ENCODE assay signal across 17 mouse cellular contexts in genomic region chr4:82164058-82164457, GRCm38 (mm10).
DNase-seq lines count a peak whose midpoint lies in the region; ATAC-seq and TF ChIP-seq lines count a peak whose summit lies in the region.
"Had no signal": no experiment of that assay in that cellular context is flagged by ENCODE, and none has a peak within 500 bp of the region (broad histone marks: within the 10 kb centered on the region; RNA-seq: fewer than 3 reads in every experiment).

No protein-coding gene starts in this region.

- 44% methylated on average over 1 of the region's 1 CpGs for WGBS in lung, postnatal 0 days
- 35% methylated on average over 1 of the region's 1 CpGs for WGBS in heart, embryonic 11.5 days (ENCODE audit: insufficient replicate concordance)

- H3K36me3 ChIP-seq in lung, postnatal 0 days (ENCODE audit: insufficient read depth, low read length): no peaks in the 10 kb centered on the region
- no peaks in the 10 kb centered on the region for H3K36me3 ChIP-seq in heart, embryonic 11.5 days (ENCODE audit: control insufficient read depth, insufficient read depth, low read length)
- H3K36me3 ChIP-seq: hindbrain, embryonic 10.5 days; liver, embryonic 13.5 days; neural tube, embryonic 15.5 days had no signal

- peak; percentile 48 for ATAC-seq in lung, postnatal 0 days
- ATAC-seq in heart, embryonic 11.5 days (replicated peaks; ENCODE audit: insufficient number of reproducible peaks, low FRiP score, low TSS enrichment): no peak
- ATAC-seq: inflammation-experienced regulatory T-cells, adult 6 months had no signal

- TF ChIP-seq EP300 in lung, postnatal 0 days (IDR thresholded peaks at IDR 0.05): no peak

- no peak overlapping the region for H3K4me3 ChIP-seq in gastrocnemius, adult 2 months
- no peak overlapping the region for H3K4me3 ChIP-seq in lung, postnatal 0 days (ENCODE audit: low read depth, low read length)
- no peak overlapping the region for H3K4me3 ChIP-seq in heart, embryonic 11.5 days (ENCODE audit: low read depth, low read length)
- H3K4me3 ChIP-seq: hindbrain, embryonic 10.5 days; liver, embryonic 13.5 days; megakaryocyte, embryonic 14.5 days; neural tube, embryonic 15.5 days had no signal

- H3K4me1 ChIP-seq in lung, postnatal 0 days (ENCODE audit: insufficient read depth, low read depth, low read length): peaks cover 3% of the 10 kb centered on the region; the same call in 1 of the 2 replicates
- peaks cover 13% of the 10 kb centered on the region for H3K4me1 ChIP-seq in heart, embryonic 11.5 days (ENCODE audit: control insufficient read depth, insufficient read depth, low read length)
- H3K4me1 ChIP-seq: liver, embryonic 13.5 days; neural tube, embryonic 15.5 days had no signal

- no peak overlapping the region for H3K4me2 ChIP-seq in lung, postnatal 0 days (replicated peaks; ENCODE audit: low read depth, low read length)
- no peak overlapping the region for H3K4me2 ChIP-seq in heart, embryonic 11.5 days
- H3K4me2 ChIP-seq: liver, embryonic 13.5 days; neural tube, embryonic 15.5 days had no signal

- H3K27me3 ChIP-seq in lung, postnatal 0 days (replicated peaks; ENCODE audit: insufficient read depth, low read length): no peaks in the 10 kb centered on the region
- no peaks in the 10 kb centered on the region for H3K27me3 ChIP-seq in heart, embryonic 11.5 days (ENCODE audit: control insufficient read depth, insufficient read depth, low read length)
- H3K27me3 ChIP-seq: liver, embryonic 13.5 days; megakaryocyte, embryonic 14.5 days; neural tube, embryonic 15.5 days had no signal

- H3K9ac ChIP-seq in lung, postnatal 0 days (replicated peaks; ENCODE audit: low read depth): no peak overlapping the region
- no peak overlapping the region for H3K9ac ChIP-seq in heart, embryonic 11.5 days (ENCODE audit: low read depth, low read length)
- H3K9ac ChIP-seq: liver, embryonic 13.5 days; neural tube, embryonic 15.5 days had no signal

- TF ChIP-seq CTCF in gastrocnemius, adult 2 months (IDR thresholded peaks at IDR 0.05): no peak
- TF ChIP-seq CTCF in lung, postnatal 0 days (IDR thresholded peaks at IDR 0.05): no peak

- DNase-seq in gastrocnemius, adult 2 months: peak; percentile 53
- no peak for DNase-seq in gastrocnemius, postnatal 36 days
- no peak for DNase-seq in lung, postnatal 0 days (ENCODE audit: low spot score)
- DNase-seq in lung, postnatal 25 days (ENCODE audit: low spot score): no peak
- DNase-seq in lung, postnatal 14 days: peak; percentile 3
- DNase-seq in adrenal gland, postnatal 4 days (ENCODE audit: low spot score in 2 of 2): no peak
- no peak for DNase-seq in urinary bladder, postnatal 4 days (ENCODE audit: low spot score in 2 of 2)
- DNase-seq: cerebellum, adult 9-10 months; embryo, embryonic 11 days; liver, embryonic 13.5 days; thymus, adult 18-20 months had no signal

- H3K27ac ChIP-seq in gastrocnemius, adult 2 months: 0 out of 2 replicates have a peak overlapping the region, but pooled peaks have one; percentile 12
- H3K27ac ChIP-seq in lung, postnatal 0 days (ENCODE audit: low read length): no peak overlapping the region
- H3K27ac ChIP-seq in heart, embryonic 11.5 days (ENCODE audit: low read depth, low read length): peak overlapping the region; percentile 7; the same call in 1 of the 2 replicates
- H3K27ac ChIP-seq: hindbrain, embryonic 10.5 days; kidney, postnatal 0 days; liver, embryonic 13.5 days; neural tube, embryonic 15.5 days had no signal

- H3K9me3 ChIP-seq in lung, postnatal 0 days (ENCODE audit: low read length): no peaks in the 10 kb centered on the region
- no peaks in the 10 kb centered on the region for H3K9me3 ChIP-seq in heart, embryonic 11.5 days (replicated peaks; ENCODE audit: control insufficient read depth, low read length)
- H3K9me3 ChIP-seq: hindbrain, embryonic 10.5 days; liver, embryonic 13.5 days; megakaryocyte, embryonic 14.5 days; neural tube, embryonic 15.5 days had no signal

- intact Hi-C loops in gastrocnemius, adult 2 months (cut with DNase I): no loop called here
- intact Hi-C loops in gastrocnemius, postnatal 36 days (cut with DNase I): no loop called here

Comparison
In these comparisons a context has a peak if more than half of its experiments do, and no peak if none do; other contexts are left out.
1. DNase-seq: peak in gastrocnemius, adult 2 months (single experiment) and lung, postnatal 14 days (single experiment); none in gastrocnemius, postnatal 36 days (0 of 2), lung, postnatal 0 days (single experiment), lung, postnatal 25 days (single experiment), adrenal gland, postnatal 4 days (0 of 2) and urinary bladder, postnatal 4 days (0 of 2).